In the genomic region with DNA sequence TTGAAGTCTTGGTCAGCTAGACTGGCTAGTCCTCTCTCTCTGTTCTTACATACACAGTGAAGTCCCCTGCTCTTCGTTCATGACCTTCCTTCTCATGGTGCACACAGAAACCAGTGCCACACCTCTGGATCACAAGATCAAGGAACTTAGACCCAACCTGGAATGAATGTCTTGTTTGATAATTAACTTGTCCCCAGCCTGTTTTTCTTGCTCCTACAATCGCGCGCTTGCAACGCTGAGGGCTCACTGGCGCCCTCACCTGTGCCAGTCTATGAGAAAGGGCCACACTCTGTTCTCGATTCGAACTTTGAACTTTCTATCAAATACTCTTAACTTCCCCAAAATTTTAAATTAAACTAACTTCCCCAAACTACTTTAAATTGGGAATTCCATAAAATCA, we compare ENCODE assay signal across 15 mouse cellular contexts. TPM values are rescaled to one million over a fixed set of nuclear protein-coding genes. Genes with fewer than 3 reads are reported as not detected.
A peak's percentile ranks its signal among the peaks of the same experiment; 100 is the strongest.
DNase-seq lines count a peak whose midpoint lies in the region; ATAC-seq and TF ChIP-seq lines count a peak whose summit lies in the region.
"Had no signal": no experiment of that assay in that cellular context is flagged by ENCODE, and none has a peak within 500 bp of the region (broad histone marks: within the 10 kb centered on the region; RNA-seq: fewer than 3 reads in every experiment).

No protein-coding gene starts in this region.

- H3K36me3 ChIP-seq in lung, postnatal 0 days (ENCODE audit: insufficient read depth, low read length): no peaks in the 10 kb centered on the region
- H3K36me3 ChIP-seq in kidney, adult 2 months (ENCODE audit: control insufficient read depth, insufficient read depth, low read length): no peaks in the 10 kb centered on the region
- H3K36me3 ChIP-seq in hindbrain, embryonic 11.5 days (ENCODE audit: control insufficient read depth, insufficient read depth, low read length): no peaks in the 10 kb centered on the region
- H3K36me3 ChIP-seq: embryonic facial prominence, embryonic 13.5 days; forebrain, embryonic 12.5 days; G1E; heart, embryonic 12.5 days; limb, embryonic 15.5 days had no signal

- TF ChIP-seq CTCF in lung, postnatal 0 days (IDR thresholded peaks at IDR 0.05): peak; percentile 44
- peak; percentile 34 for TF ChIP-seq CTCF in bone marrow, adult 2 months (IDR thresholded peaks at IDR 0.05; ENCODE audit: control insufficient read depth, insufficient read depth, low read length)
- peak; percentile 53 for TF ChIP-seq CTCF in kidney, adult 2 months (conservative IDR thresholded peaks at IDR 0.05; ENCODE audit: insufficient read depth, insufficient read length, low read depth, low read length)

- no peak overlapping the region for H3K4me2 ChIP-seq in lung, postnatal 0 days (replicated peaks; ENCODE audit: low read depth, low read length)
- H3K4me2 ChIP-seq in hindbrain, embryonic 11.5 days (replicated peaks; ENCODE audit: low read depth, low read length): no peak overlapping the region
- H3K4me2 ChIP-seq: embryonic facial prominence, embryonic 13.5 days; forebrain, embryonic 12.5 days; heart, embryonic 12.5 days; hindbrain, embryonic 14.5 days; limb, embryonic 15.5 days had no signal

- H3K27me3 ChIP-seq in lung, postnatal 0 days (replicated peaks; ENCODE audit: insufficient read depth, low read length): peaks cover 12% of the 10 kb centered on the region; the same call in 1 of the 2 replicates
- no peaks in the 10 kb centered on the region for H3K27me3 ChIP-seq in kidney, adult 2 months (replicated peaks; ENCODE audit: control insufficient read depth, insufficient read depth, low read length)
- peaks cover 2% of the 10 kb centered on the region; the same call in 1 of the 2 replicates for H3K27me3 ChIP-seq in hindbrain, embryonic 11.5 days (ENCODE audit: control insufficient read depth, insufficient read depth, low read length)

- DNase-seq in lung, postnatal 0 days (ENCODE audit: low spot score): no peak
- no peak for DNase-seq in lung, adult 18-20 months
- peak; percentile 85 for DNase-seq in kidney, adult 2 months
- peak; percentile 35 for DNase-seq in naive thymus-derived CD4-positive, alpha-beta T cell, adult 2 months (ENCODE audit: low read depth)
- no peak for DNase-seq in hindbrain, embryonic 11.5 days (ENCODE audit: low spot score)
- no peak for DNase-seq in cerebellum, postnatal 36 days
- DNase-seq: cerebellum, postnatal 14 days; thymus, postnatal 14 days had no signal

- ATAC-seq in lung, postnatal 0 days: no peak
- no peak for ATAC-seq in hindbrain, embryonic 11.5 days (ENCODE audit: low FRiP score)

- no peak for TF ChIP-seq POLR2A in bone marrow, adult 2 months (IDR thresholded peaks at IDR 0.05; ENCODE audit: borderline replicate concordance, control insufficient read depth, low read depth, low read length)
- TF ChIP-seq POLR2A in kidney, adult 2 months (IDR thresholded peaks at IDR 0.05; ENCODE audit: low read depth, low read length): no peak

- TF ChIP-seq EP300 in lung, postnatal 0 days (IDR thresholded peaks at IDR 0.05): no peak

- H3K4me3 ChIP-seq in lung, postnatal 0 days (ENCODE audit: low read depth, low read length): no peak overlapping the region
- H3K4me3 ChIP-seq in bone marrow, adult 2 months (replicated peaks; ENCODE audit: control insufficient read depth, low read depth, low read length): no peak overlapping the region
- no peak overlapping the region for H3K4me3 ChIP-seq in kidney, adult 2 months (ENCODE audit: insufficient read depth, low read depth, low read length)
- no peak overlapping the region for H3K4me3 ChIP-seq in hindbrain, embryonic 11.5 days (ENCODE audit: low read depth, low read length)
- H3K4me3 ChIP-seq: embryonic facial prominence, embryonic 13.5 days; forebrain, embryonic 12.5 days; heart, embryonic 12.5 days; limb, embryonic 15.5 days had no signal

- H3K4me1 ChIP-seq in lung, postnatal 0 days (ENCODE audit: insufficient read depth, low read depth, low read length): no peaks in the 10 kb centered on the region
- H3K4me1 ChIP-seq in bone marrow, adult 2 months (ENCODE audit: control insufficient read depth, insufficient read depth, low read length): no peaks in the 10 kb centered on the region
- peaks cover 3% of the 10 kb centered on the region; the same call in 1 of the 2 replicates for H3K4me1 ChIP-seq in kidney, adult 2 months (ENCODE audit: control insufficient read depth, insufficient read depth, low read length)
- no peaks in the 10 kb centered on the region for H3K4me1 ChIP-seq in hindbrain, embryonic 11.5 days (replicated peaks; ENCODE audit: control insufficient read depth, insufficient read depth, low read length)
- H3K4me1 ChIP-seq: heart, embryonic 12.5 days had no signal

- no peak overlapping the region for H3K9ac ChIP-seq in lung, postnatal 0 days (replicated peaks; ENCODE audit: low read depth)
- no peak overlapping the region for H3K9ac ChIP-seq in hindbrain, embryonic 11.5 days (ENCODE audit: low read depth, low read length)
- H3K9ac ChIP-seq: embryonic facial prominence, embryonic 13.5 days; forebrain, embryonic 12.5 days; heart, embryonic 12.5 days; hindbrain, embryonic 14.5 days; limb, embryonic 15.5 days had no signal

- WGBS in lung, postnatal 0 days: 48% methylated on average over 8 of the region's 8 CpGs
- 26% methylated on average over 8 of the region's 8 CpGs for WGBS in bone marrow, adult 2 months
- 22% methylated on average over 8 of the region's 8 CpGs for WGBS in kidney, adult 2 months
- 62% methylated on average over 8 of the region's 8 CpGs for WGBS in hindbrain, embryonic 11.5 days

- no peak overlapping the region for H3K27ac ChIP-seq in lung, postnatal 0 days (ENCODE audit: low read length)
- no peak overlapping the region for H3K27ac ChIP-seq in bone marrow, adult 2 months (ENCODE audit: control insufficient read depth, insufficient read depth, low read depth, low read length, poor library complexity)
- H3K27ac ChIP-seq in kidney, adult 2 months (ENCODE audit: insufficient read depth, low read depth, low read length): no peak overlapping the region
- no peak overlapping the region for H3K27ac ChIP-seq in hindbrain, embryonic 11.5 days (ENCODE audit: low read depth, low read length)
- H3K27ac ChIP-seq: embryonic facial prominence, embryonic 13.5 days; forebrain, embryonic 12.5 days; hindbrain, embryonic 14.5 days; limb, embryonic 15.5 days had no signal

- H3K9me3 ChIP-seq in lung, postnatal 0 days (ENCODE audit: low read length): no peaks in the 10 kb centered on the region
- no peaks in the 10 kb centered on the region for H3K9me3 ChIP-seq in hindbrain, embryonic 11.5 days (ENCODE audit: control insufficient read depth, low read length)
- H3K9me3 ChIP-seq: embryonic facial prominence, embryonic 13.5 days; forebrain, embryonic 12.5 days; limb, embryonic 15.5 days had no signal

RNA-seq across cellular contexts. Expression of a gene that starts 47.8 kb away (rescaled TPM):
- 1.2 and 1.5 TPM in 2 replicates for polyA plus RNA-seq in lung, postnatal 0 days (2015; fragmentation: Nextera tagmentation; extraction: Ambion mirVana)
- not detected in 2 replicates for polyA plus RNA-seq in bone marrow, adult 2 months (2011; ENCODE audit: insufficient read depth, insufficient read length, low replicate concordance, missing spikeins)
- 0.45 TPM in 2 replicates for polyA plus RNA-seq in kidney, adult 2 months (2012; rRNA removed)
- polyA plus RNA-seq in hindbrain, embryonic 11.5 days (2014; fragmentation: Nextera tagmentation; extraction: Ambion mirVana): 12.2 and 16.4 TPM in 2 replicates
- polyA plus RNA-seq: G1E had no signal

Comparison
In these comparisons a context has a peak if more than half of its experiments do, and no peak if none do; other contexts are left out.
1. DNase-seq: peak in kidney, adult 2 months (single experiment) and naive thymus-derived CD4-positive, alpha-beta T cell, adult 2 months (single experiment); none in lung, postnatal 0 days (single experiment), lung, adult 18-20 months (0 of 2), hindbrain, embryonic 11.5 days (single experiment) and cerebellum, postnatal 36 days (0 of 2).
2. Peak in every context shown above with its lines, with median percentiles within 50 percentile points of each other: CTCF ChIP-seq.